In genomic region chr8:91669461-91670071, GRCm38 (mm10) we compare ENCODE assay signal across 12 mouse cellular contexts.
"Had no signal": no experiment of that assay in that cellular context is flagged by ENCODE, and none has a peak within 500 bp of the region (broad histone marks: within the 10 kb centered on the region; RNA-seq: fewer than 3 reads in every experiment).

No protein-coding gene starts in this region.

- H3K4me1 ChIP-seq: liver, embryonic 15.5 days; stomach, embryonic 15.5 days had no signal

- H3K9ac ChIP-seq: liver, embryonic 15.5 days; stomach, embryonic 15.5 days had no signal

- H3K27ac ChIP-seq: limb, embryonic 10.5 days; liver, embryonic 15.5 days; stomach, embryonic 15.5 days had no signal

- H3K4me2 ChIP-seq: liver, embryonic 11.5 days; liver, embryonic 15.5 days; stomach, embryonic 15.5 days had no signal

- DNase-seq: kidney, adult 18-20 months; kidney, postnatal 10 days; kidney, postnatal 4 days; lung, adult 2 months; lung, postnatal 36 days; thymus, adult 2 months; thymus, postnatal 25 days had no signal

- H3K9me3 ChIP-seq: limb, embryonic 10.5 days; liver, embryonic 15.5 days; stomach, embryonic 15.5 days had no signal

- ATAC-seq: lung, postnatal 0 days had no signal

- H3K27me3 ChIP-seq: liver, embryonic 15.5 days; stomach, embryonic 15.5 days had no signal

- H3K4me3 ChIP-seq: limb, embryonic 10.5 days; liver, embryonic 15.5 days; stomach, embryonic 15.5 days had no signal

- H3K36me3 ChIP-seq: liver, embryonic 15.5 days; stomach, embryonic 15.5 days had no signal
